Mouse (Mus musculus): ENCODE results near the gene Ano4.
"Not testable (repeated sequence)": the region's sequence is repeated elsewhere in the genome, so short reads cannot be mapped to it uniquely, and the experiment has no call there.

The Ano4 gene

DNA sequence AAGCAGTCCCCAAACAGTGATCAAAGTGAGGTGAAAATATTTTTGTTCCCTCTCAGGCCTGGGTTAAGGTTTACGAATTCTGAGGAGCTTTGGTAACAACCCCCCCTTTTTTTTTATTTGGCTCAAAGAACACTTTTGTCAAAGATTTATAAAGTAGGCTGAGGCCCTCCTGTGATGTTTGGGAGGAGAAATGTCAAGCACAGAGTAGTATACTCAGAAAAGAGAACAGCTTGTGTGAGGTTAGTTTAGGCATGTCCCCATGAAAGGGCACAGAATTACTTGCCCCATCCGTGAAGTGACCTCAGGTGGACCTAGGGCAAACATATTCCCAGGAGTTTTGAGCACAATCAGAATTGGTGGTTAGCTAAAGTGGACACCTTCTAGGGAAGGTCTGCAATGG lies 189.1 kb downstream of the Ano4 start:
- in situ Hi-C loops (cut with MboI; ENCODE audit: low sequenced_read_pairs) = no loop called here

DNA sequence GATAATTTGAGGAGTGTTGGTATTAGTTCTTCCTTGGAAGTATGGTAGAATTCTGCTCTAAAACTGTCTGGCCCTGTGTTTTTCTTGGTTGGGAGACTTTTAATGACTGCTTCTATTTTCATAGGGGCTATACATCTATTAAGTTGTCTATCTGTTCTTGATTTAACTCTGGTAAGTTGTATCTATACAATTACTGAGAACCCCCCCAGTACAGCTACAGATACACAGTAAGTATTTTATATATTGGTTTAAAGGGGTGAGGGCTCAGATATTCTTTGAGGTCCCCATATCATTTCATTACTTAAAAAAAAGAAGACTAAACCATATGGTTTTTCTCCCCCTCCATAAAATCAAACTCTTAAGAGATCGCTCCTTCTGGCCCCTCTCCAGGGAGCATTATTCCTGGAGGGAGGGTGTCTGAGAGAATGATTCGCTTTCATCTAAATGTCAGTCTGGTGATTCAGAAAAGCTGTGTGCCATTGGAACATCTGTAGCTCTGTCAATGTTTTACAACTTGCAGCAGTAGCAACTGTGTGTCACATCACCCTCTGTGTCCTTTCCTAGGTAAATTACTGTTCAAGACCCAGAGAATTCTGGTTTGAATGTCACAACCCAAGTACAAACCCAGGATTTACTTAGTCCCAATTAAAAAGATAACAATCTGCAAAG lies 189.6 kb downstream of the Ano4 start:
- in situ Hi-C loops (cut with MboI; ENCODE audit: low sequenced_read_pairs) = no loop called here

DNA sequence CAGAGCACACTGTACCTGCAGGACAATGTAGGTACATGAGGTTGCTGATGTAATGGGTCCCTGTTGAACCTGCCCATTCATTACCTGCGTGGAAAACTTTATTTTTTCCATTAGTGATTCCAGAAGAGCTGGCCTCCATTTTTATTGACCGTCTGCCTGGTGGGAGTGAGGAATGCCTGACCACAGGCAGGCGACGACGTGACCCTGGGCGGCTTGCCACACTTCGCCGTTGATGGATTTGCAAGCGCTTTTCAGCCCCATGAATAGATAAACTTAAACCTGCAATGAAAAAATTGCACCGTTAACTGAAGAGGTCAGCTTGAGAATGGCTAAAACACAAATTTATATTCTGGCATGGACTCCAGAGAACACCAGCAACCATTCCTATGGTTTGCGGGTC lies 195.4 kb downstream of the Ano4 start:
- in situ Hi-C loops (cut with MboI; ENCODE audit: low sequenced_read_pairs) = no loop called here

DNA sequence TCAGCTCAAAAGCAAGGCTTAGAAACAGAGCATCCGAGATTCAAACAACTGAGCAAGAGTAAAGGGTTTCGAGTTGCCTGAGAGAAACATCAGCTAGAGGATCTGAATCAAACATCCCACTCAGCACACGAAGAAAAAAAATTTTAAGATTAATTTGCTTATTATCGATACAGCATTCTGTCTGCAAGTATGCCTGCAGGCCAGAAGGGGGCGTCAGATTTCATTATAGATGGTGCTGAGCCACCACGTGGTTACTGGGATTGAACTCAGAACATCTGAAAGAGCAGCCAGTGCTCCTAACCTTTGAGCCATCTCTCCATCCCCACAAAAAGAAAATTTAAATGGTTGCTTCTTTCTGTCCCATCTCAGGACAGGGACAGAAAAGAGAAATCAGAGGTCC lies 223.2 kb downstream of the Ano4 start:
- in situ Hi-C loops (cut with MboI; ENCODE audit: low sequenced_read_pairs) = no loop called here

DNA sequence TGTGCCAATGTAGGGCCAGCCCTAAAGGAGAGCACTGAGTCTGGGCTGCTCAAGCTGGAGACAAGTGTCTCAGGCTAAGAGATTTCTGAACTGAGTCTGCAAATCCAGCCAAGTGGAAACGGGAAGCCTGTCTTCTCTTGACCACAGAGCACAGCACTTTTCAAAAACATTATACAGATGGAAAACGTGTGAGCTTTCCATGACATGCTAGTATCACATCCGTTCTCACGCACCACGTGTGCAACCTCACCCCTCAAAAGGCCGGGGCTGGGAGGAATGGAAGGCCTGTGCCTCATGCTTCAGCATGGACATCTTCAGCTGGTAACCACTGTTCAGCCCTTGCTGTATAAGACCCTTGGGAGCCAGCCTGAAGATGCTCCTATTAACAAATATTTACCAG lies 230.2 kb downstream of the Ano4 start:
- in situ Hi-C loops (cut with MboI; ENCODE audit: low sequenced_read_pairs) = no loop called here

DNA sequence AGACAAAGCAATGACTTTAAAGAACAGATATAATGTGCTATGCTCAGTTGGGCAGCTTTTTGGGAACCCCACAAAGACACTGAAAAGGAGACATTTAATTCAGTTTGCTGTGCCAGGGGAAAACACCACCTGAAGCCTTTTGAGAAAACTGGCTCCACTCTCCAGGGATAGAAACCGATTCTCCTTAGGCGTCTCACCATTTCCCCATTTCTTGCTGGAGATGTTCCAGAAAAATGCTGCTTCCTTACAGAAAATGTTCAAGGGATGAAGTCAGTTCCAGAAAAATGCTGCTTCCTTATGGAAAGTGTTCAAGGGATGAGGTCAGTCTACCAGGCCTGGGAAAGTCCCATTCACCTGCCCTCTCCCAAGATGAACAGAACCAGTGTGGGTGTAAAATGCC lies 233.1 kb downstream of the Ano4 start:
- in situ Hi-C loops (cut with MboI; ENCODE audit: low sequenced_read_pairs) = no loop called here

DNA sequence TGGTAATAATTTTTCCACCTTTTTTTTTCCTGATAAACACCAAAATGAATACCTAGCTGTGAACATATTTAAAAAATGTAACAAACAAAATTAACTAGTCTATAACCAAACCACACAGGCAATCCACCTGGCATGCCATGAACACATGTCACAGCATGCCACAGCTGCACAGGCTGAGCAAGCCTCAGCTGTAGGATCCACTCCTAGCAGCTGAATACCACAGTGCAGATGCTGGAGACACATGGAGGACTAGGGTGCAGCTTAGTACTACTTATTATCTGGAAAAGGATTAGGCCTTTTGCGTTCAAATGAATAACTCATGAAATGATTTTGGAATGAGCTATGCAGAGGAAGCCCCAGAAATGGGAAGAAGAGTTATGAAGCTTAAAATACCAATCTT lies 233.6 kb downstream of the Ano4 start:
- in situ Hi-C loops (cut with MboI; ENCODE audit: low sequenced_read_pairs) = no loop called here

DNA sequence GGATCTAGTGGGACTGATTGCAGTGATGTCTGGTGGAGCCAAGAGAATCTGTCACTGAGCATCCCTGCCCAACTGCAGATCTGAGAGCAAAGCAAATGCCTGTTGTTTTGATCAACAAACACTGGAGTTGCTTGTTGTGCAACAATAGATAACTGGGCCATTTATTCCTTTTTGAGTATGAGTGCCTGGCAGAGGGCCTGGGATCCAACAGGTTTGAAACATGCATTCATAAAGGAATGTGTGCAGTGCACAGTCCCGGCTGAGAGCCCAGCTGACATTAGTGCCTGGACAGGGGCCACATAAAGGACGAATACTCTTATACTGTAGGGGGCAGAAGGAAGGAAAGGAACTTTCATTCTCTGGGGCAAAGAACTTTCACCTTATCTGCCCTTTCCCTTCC lies 241.0 kb downstream of the Ano4 start:
- in situ Hi-C loops (cut with MboI; ENCODE audit: low sequenced_read_pairs) = no loop called here

DNA sequence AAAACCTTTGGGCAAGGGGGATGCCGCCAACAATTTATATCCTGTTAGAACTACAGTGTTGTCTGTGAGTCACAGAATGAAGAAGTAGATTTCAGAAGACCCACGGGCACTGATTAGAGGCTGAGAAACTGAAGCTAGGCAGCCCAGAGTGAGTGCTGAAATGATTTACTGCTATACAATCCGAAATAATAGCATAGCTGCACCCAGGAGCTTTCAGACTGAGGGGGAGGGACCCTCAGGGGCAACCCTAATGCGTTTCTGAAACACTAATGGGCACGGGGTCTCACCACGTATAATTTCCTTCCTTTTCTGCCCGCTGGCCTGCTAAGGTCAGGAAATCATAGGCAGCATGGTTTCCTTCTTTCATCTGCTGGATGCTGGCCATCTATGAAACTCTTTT lies 242.5 kb downstream of the Ano4 start:
- in situ Hi-C loops (cut with MboI; ENCODE audit: low sequenced_read_pairs) = no loop called here

DNA sequence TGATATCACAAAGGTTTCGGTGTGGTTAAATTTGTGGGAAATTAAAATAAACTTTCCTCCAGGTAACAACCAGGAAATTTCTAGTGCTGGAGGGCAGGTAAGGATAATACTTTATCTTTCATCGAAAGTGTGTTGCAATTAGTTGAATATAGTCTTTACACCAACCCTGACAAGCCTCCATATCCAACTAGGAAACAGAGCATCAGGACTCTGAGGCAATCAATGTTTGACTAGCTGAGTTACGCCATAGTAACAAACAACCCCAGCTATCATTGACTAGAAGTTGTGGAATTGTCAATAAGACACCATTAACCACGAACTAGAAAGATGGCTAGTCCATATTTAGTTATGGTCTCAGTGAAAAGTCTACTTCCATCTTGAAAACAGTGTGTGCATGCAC lies 246.4 kb downstream of the Ano4 start:
- in situ Hi-C loops (cut with MboI; ENCODE audit: low sequenced_read_pairs) = no loop called here

DNA sequence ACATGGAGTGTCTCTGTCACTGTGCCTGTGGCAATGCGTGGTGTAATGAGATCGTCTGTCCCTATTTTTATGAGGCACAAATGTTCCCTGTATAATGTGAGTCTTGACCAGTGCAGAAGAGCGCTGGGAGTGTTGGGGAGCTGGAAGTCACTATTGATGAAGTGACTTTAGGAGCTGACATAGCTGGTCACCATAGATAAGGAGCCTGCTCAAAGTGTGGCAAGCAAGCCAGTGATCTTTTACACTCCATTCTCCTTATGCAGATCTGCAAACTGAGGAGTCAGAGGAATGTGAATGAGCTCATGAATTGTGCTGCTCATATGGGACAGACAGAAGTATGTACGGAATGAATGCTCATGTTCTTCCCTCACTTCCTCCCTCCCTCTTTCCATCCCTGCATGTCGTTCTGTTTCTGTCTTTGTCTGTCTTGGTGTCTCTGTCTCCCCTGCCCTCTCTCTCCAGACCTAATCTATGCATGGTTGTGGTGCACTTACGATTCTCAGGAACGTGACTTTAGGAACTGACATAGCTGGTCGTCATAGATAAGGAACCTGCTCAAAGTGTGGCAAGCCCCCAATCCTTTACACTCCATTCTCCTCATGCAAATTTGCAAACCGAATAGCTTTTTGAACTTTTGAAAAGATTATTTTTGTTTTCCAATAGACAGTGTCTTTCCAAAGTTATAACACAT lies 252.1 kb downstream of the Ano4 start:
- in situ Hi-C loops (cut with MboI; ENCODE audit: low sequenced_read_pairs) = no loop called here

DNA sequence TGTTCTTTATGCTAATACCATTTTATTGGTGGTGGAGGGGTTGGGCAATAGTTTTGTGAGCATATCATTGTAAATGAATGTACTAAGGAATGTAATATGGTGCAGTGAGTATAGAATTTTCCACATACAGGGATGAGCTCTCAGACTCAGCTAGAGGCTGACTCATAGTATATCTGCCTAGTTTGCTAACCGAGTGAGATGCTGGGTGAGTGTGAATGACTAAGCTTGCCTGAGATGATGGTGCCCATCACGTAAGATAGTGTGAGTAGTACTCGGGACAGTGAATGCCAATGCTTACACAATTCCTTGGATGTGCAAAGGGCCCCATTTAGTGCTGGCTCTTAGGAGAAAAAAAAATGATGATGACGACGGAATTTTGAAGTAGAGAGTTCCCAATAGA lies 267.1 kb downstream of the Ano4 start:
- in situ Hi-C loops (cut with MboI; ENCODE audit: low sequenced_read_pairs) = no loop called here

DNA sequence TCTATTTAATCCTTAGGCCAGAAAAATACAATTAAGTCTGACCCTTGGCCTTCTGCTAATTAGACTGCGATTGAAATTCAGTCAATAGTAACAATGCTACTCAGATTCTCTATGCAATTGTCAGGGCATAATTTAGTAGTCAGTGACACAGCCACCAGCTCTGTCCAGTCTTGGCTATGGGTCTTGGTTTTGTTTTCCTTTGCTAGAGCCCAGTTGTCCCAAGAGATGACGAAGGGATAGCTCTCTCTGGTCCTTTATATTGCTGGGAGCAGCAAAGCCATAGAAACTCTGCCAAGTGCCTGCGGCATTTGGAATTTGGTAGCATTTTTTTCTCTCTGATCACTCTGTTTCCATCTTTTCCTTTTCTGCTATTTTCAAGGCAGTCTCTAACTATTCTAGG lies 288.7 kb downstream of the Ano4 start:
- in situ Hi-C loops (cut with MboI; ENCODE audit: low sequenced_read_pairs) = no loop called here

DNA sequence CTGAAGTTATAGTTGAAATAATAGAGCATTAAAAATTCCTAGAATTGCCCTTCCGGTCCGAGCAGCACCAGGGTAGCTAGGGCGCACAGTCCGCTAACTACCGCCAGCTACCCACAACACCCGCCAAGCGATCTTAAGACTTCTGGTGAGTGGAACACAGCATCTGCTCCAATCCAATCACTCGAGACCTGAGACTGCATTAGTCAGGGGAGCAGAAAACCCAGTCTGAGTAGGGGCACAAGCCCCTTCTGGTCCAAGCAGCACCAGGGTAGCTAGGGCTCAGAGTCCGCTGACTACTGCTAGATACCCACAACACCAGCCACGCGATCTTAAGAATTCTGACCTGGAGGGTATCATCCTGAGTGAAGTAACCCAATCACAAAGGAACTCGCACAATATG lies 299.6 kb downstream of the Ano4 start:
- in situ Hi-C loops (cut with MboI; ENCODE audit: low sequenced_read_pairs) = not testable (repeated sequence)

DNA sequence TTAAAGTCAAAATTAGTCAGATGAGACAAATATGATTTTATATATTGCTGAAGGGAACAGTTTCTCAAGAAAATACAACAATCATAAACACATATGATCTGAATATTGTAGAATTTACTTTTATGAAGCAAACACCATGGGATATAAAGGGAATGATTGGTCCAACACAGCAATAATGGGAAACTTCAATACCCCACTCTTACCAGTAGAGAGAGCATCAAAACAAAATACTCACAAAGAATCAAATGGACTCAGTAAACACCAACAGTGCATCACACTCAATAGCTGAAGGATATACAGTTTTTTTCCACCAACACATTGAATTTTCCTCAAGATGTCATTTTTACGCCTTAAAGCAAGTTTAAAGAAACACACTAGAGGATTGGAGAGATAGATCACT lies 300.4 kb downstream of the Ano4 start:
- in situ Hi-C loops (cut with MboI; ENCODE audit: low sequenced_read_pairs) = no loop called here

DNA sequence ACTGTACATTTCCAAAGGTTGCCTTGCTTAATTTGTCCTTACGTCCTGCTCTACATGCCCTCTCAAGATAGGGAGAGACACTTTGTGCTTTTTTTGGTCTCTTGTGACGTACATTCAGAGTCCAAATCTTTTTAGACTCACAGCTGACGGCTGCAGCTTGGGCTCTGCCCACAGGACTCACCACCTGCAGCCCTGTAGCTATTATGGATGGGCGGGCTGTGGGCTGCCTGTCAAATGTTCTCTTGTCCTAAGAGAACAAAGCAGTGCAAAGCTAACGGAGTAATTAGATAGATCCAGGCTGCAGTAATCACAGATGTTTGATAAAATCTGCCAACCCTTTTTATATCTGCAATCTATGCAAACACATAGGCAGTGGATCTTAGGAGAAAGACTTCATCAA lies 325.6 kb downstream of the Ano4 start:
- in situ Hi-C loops (cut with MboI; ENCODE audit: low sequenced_read_pairs) = no loop called here

DNA sequence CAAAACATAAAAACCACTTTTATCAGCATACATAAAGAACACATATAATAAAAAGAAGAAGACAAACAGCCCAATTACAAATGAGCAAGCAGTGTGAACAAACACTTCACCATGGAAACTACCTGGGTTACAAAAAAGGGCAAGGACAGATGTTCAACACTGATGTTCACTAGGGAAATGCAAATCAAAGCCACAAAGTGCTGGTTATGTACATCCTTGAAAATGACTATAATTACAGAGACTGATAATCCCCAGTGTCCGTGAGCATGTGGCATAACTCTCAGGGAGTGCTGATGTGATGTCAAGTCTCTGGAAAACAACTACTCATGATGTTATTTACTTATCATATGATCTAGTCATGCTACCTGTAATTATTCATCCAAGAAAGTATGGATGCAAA lies 336.3 kb downstream of the Ano4 start:
- in situ Hi-C loops (cut with MboI; ENCODE audit: low sequenced_read_pairs) = no loop called here

DNA sequence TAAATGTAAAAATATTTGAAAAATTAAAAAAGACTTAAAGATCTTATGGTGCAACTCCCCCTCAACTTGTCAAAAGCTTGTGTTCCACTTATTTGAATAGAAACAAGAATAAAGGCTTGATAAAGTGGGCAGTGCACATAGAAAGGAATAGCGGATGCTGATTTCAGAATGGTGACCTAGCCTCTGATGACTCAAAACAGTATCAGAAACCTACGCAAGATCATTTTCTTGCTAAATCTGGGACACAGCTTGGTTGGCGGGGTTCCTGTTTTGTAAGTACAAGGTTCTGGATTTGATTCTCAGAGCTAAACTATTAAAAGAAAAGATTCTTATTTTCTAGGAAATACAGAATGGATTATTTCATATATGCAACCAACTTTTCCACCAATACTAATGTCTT lies 340.0 kb downstream of the Ano4 start:
- in situ Hi-C loops (cut with MboI; ENCODE audit: low sequenced_read_pairs) = no loop called here

DNA sequence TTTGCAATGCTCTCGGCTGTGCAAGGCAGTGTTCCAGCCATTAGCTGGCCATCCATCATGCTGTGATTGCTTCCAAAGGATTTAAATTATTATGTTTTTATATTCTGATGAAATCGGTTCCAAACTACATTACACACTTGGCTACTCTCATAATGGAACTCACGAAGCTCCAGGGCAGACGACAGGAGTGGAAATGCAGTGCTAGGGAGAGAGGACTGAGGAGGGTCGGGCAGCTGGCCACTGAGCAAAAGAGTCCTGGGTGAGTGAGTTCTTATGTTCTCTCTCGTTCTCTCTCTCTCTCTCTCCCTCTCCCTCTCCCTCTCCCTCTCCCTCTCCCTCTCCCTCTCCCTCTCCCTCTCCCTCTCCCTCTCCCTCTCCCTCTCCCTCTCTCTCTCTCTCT lies 357.6 kb downstream of the Ano4 start:
- in situ Hi-C loops (cut with MboI; ENCODE audit: low sequenced_read_pairs) = no loop called here

DNA sequence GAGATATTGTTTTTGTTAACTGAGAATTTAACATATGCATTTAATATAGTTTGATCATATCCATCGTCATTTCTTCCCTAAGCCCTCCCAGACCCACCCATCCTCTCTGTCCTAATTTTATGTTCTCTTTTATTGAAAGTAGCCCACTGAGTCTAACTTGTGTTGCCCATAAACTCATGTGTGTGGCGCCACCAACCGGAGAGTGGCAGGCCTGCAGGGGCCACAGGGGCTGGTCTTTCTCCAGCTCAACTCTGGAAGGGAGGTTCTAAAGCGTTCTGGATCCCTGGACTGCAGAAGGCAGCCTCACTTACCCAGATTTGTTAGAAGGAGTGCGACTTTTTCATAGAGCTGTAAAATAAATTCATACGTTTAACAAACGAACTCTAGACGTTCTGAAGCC lies 361.1 kb downstream of the Ano4 start:
- in situ Hi-C loops (cut with MboI; ENCODE audit: low sequenced_read_pairs) = no loop called here

DNA sequence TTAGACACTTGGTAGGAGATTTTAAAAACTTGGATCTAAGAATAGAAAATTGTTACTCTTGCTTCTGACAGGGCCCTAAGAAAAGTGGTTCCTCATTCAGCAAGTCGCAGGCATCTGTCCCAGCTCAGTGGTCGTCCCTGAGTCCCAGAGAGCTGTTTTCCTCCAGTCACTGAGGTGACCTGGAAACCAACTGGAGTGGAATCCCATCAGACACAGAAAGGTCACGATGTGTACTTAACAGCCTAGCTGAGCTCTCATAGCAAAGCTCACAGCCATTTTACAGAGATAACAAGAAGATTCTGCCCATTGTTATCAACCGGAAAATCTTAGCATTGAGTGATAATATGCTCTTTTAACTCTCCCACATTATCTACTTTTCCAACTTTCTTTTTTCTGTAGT lies 365.1 kb downstream of the Ano4 start:
- in situ Hi-C loops (cut with MboI; ENCODE audit: low sequenced_read_pairs) = no loop called here

DNA sequence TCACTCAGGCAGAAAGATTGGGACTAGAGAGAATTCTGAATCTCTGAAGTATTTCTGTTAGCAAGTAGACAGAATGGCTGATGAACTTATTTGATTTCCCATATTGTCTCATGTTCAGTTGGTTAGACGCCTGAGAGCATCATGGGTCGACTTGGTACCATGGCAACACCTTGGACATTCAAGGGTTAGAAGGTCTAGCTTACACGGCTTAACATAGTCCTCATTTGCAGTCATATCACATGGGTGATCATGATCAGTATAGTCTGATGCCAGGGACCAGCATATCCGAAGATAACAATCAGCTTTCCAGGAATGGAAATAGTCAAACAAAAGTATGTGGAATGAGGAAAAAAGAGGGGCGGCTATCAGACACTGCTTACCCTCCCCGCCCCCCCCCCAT lies 365.6 kb downstream of the Ano4 start:
- in situ Hi-C loops (cut with MboI; ENCODE audit: low sequenced_read_pairs) = no loop called here
